17 mouse cellular contexts compared by ENCODE assay signal in genomic region chr8:87094685-87095084, GRCm38 (mm10).
DNase-seq lines count a peak whose midpoint lies in the region; ATAC-seq and TF ChIP-seq lines count a peak whose summit lies in the region.
"Had no signal": no experiment of that assay in that cellular context is flagged by ENCODE, and none has a peak within 500 bp of the region (broad histone marks: within the 10 kb centered on the region; RNA-seq: fewer than 3 reads in every experiment).

No protein-coding gene starts in this region.

- H3K27ac ChIP-seq in liver, adult 2 months (replicated peaks; ENCODE audit: insufficient read depth, low read depth, low read length): no peak overlapping the region
- H3K27ac ChIP-seq in liver, embryonic 11.5 days (ENCODE audit: low read depth, low read length): no peak overlapping the region
- no peak overlapping the region for H3K27ac ChIP-seq in hindbrain, embryonic 13.5 days
- H3K27ac ChIP-seq: midbrain, embryonic 15.5 days; stomach, postnatal 0 days had no signal

- no peaks in the 10 kb centered on the region for H3K79me2 ChIP-seq in liver, adult 2 months (ENCODE audit: control insufficient read depth, insufficient read depth, low read length)

- no peak overlapping the region for H3K9ac ChIP-seq in liver, adult 2 months (ENCODE audit: low read depth, low read length)
- no peak overlapping the region for H3K9ac ChIP-seq in liver, embryonic 11.5 days (ENCODE audit: low read depth, low read length)
- no peak overlapping the region for H3K9ac ChIP-seq in hindbrain, embryonic 13.5 days
- H3K9ac ChIP-seq: forebrain, postnatal 0 days; liver, postnatal 0 days; midbrain, embryonic 15.5 days had no signal

- H3K4me2 ChIP-seq in liver, embryonic 11.5 days: no peak overlapping the region
- no peak overlapping the region for H3K4me2 ChIP-seq in hindbrain, embryonic 13.5 days
- H3K4me2 ChIP-seq: midbrain, embryonic 15.5 days had no signal

- no peaks in the 10 kb centered on the region for H3K9me3 ChIP-seq in liver, embryonic 11.5 days (ENCODE audit: control insufficient read depth, low read length)
- H3K9me3 ChIP-seq in hindbrain, embryonic 13.5 days: no peaks in the 10 kb centered on the region
- H3K9me3 ChIP-seq: midbrain, embryonic 15.5 days had no signal

- intact Hi-C loops in gastrocnemius, postnatal 14 days (cut with DNase I; ENCODE audit: low total_unique reads): no loop called here

- TF ChIP-seq CTCF in liver, adult 2 months (IDR thresholded peaks at IDR 0.05; ENCODE audit: low read depth, low read length): no peak; the same call in 1 of the 2 replicates

- no peak overlapping the region for H3K4me3 ChIP-seq in liver, adult 2 months (ENCODE audit: insufficient read depth, low read depth, low read length)
- no peak overlapping the region for H3K4me3 ChIP-seq in liver, embryonic 11.5 days (ENCODE audit: low read depth, low read length)
- no peak overlapping the region for H3K4me3 ChIP-seq in hindbrain, embryonic 13.5 days
- H3K4me3 ChIP-seq: megakaryocyte, embryonic 14.5 days; midbrain, embryonic 15.5 days had no signal

- no peak for TF ChIP-seq POLR2A in liver, adult 2 months (IDR thresholded peaks at IDR 0.05; ENCODE audit: extremely low read depth, insufficient read depth, low read length)

- WGBS in liver, adult 2 months: 36% methylated on average over 4 of the region's 4 CpGs
- 66% methylated on average over 4 of the region's 4 CpGs for WGBS in liver, embryonic 11.5 days
- 88% methylated on average over 4 of the region's 4 CpGs for WGBS in hindbrain, embryonic 13.5 days

- H3K36me3 ChIP-seq in liver, adult 2 months (ENCODE audit: control insufficient read depth, insufficient read depth, low read length): no peaks in the 10 kb centered on the region
- no peaks in the 10 kb centered on the region for H3K36me3 ChIP-seq in liver, embryonic 11.5 days (ENCODE audit: control insufficient read depth, insufficient read depth, low read length)
- no peaks in the 10 kb centered on the region for H3K36me3 ChIP-seq in hindbrain, embryonic 13.5 days
- H3K36me3 ChIP-seq: midbrain, embryonic 15.5 days had no signal

- H3K27me3 ChIP-seq in liver, adult 2 months (ENCODE audit: control insufficient read depth, insufficient read depth, low read length): no peaks in the 10 kb centered on the region
- H3K27me3 ChIP-seq in liver, embryonic 11.5 days (replicated peaks; ENCODE audit: control insufficient read depth, insufficient read depth, low read length): no peaks in the 10 kb centered on the region
- no peaks in the 10 kb centered on the region for H3K27me3 ChIP-seq in hindbrain, embryonic 13.5 days
- H3K27me3 ChIP-seq: megakaryocyte, embryonic 14.5 days; midbrain, embryonic 15.5 days had no signal

- peaks cover 10% of the 10 kb centered on the region for H3K4me1 ChIP-seq in liver, adult 2 months (ENCODE audit: control insufficient read depth, insufficient read depth, low read length)
- no peaks in the 10 kb centered on the region for H3K4me1 ChIP-seq in liver, embryonic 11.5 days (replicated peaks; ENCODE audit: control insufficient read depth, insufficient read depth, low read length)
- peaks cover 9% of the 10 kb centered on the region for H3K4me1 ChIP-seq in hindbrain, embryonic 13.5 days (replicated peaks)
- H3K4me1 ChIP-seq: megakaryocyte, embryonic 14.5 days had no signal

- peak; percentile 20 for DNase-seq in adrenal gland, postnatal 14 days
- DNase-seq in adrenal gland, adult 8-10 months: no peak
- DNase-seq in liver, adult 2 months (ENCODE audit: extremely low read depth, low read depth, low spot score): peak; percentile 93
- DNase-seq in liver, embryonic 11.5 days (ENCODE audit: low spot score): no peak
- DNase-seq in gastrocnemius, postnatal 14 days: peak; percentile 48
- peak; percentile 0 for DNase-seq in lung, postnatal 25 days (ENCODE audit: low spot score)
- no peak for DNase-seq in layer of hippocampus, adult 11-12 months (ENCODE audit: low spot score)
- DNase-seq: cerebellum, adult 8-10 months; forebrain, postnatal 0 days; kidney, adult 8-10 months; kidney, postnatal 25 days; liver, postnatal 0 days; thymus, postnatal 36 days had no signal

- no peak for ATAC-seq in liver, embryonic 11.5 days (replicated peaks; ENCODE audit: low FRiP score)
- ATAC-seq in hindbrain, embryonic 13.5 days (ENCODE audit: low FRiP score): no peak
- ATAC-seq: forebrain, postnatal 0 days; liver, postnatal 0 days; midbrain, embryonic 15.5 days had no signal

Comparison
In these comparisons a context has a peak if more than half of its experiments do, and no peak if none do; other contexts are left out.
1. DNase-seq: peak in adrenal gland, postnatal 14 days (single experiment), liver, adult 2 months (single experiment), gastrocnemius, postnatal 14 days (single experiment) and lung, postnatal 25 days (single experiment); none in adrenal gland, adult 8-10 months (single experiment), liver, embryonic 11.5 days (single experiment) and layer of hippocampus, adult 11-12 months (single experiment).